Mouse (Mus musculus): ENCODE results near the gene Gpr84.

Gene Gpr84

DNA sequence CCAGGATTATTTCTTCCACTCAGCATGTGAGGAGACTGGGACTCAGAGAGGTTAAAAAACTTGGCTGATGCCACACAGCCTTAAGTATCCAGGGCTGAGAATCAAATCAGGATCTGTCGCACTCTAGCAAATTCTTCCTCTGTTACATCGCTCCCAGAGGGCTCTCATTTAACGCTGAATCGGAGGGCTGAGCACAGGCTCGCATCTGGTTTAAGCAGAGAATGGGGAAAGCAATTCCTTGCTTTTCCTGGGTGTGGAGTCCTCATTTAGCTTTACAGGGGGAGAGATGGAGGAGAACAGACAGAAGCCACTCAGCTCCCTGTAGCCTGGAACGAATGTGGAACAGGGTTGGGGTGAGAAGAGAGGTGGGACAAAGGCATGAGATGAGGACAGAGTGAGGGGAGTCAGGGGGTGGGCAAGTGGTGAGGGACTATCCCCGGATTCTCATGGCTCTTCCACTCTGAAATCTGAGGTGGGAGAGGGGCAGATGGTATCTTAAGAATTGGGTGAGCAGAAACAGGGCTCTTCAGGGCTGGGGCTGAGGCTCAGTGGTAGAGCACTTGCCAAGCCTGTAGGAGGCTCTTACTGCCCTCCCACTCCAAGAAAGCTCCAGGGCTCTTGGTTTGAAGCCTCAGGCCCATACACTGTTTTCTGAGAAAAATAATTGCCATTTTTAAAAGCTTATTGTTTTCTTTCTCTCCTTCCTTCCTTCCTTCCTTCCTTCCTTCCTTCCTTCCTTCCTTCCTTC, 25.2 kb upstream of the Gpr84 start:
- no peak for DNase-seq (ENCODE audit: low spot score in 2 of 2)

DNA sequence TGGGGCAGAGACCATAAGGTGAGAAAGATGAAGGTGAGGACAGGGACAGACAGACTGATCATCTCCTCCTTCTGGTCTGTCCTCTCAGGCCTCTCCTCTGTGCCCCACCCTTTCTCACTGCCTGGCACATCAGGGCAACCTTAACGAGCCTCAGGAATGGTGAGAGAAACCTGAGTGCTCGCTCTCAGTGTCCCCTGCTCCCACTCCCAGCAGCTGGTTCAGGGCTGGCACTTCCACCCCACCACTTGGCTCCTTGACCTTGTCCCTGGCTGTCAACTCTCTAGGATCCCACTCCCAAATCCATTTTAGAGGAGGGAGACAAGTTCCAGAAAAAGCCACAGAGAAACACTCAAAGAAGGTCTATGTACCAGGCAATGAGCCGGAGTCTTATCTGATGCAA, 24.6 kb upstream of the Gpr84 start:
- no peak for DNase-seq (ENCODE audit: low spot score in 2 of 2)

DNA sequence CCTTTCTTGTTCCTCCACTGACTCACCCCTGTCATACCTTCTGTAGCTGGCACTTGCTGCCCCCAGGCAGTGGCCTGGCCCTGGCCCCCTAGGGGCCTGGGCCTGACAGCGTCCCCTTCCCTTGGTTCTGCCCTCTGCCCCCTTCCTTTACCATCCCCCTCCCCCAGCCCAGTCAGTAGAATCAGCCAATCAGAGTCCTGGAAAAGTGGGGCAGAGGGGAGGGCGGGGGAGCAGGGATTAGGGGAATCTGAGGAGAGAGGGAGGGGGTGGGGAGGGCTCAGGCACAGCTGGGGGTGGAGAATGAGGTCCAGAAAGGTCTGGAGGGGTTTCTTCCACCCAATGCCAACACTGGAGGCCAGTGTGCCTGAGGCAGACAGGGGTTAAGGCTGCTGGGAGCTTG, 23.8 kb upstream of the Gpr84 start:
- DNase-seq (ENCODE audit: low spot score in 2 of 2) = no peak

DNA sequence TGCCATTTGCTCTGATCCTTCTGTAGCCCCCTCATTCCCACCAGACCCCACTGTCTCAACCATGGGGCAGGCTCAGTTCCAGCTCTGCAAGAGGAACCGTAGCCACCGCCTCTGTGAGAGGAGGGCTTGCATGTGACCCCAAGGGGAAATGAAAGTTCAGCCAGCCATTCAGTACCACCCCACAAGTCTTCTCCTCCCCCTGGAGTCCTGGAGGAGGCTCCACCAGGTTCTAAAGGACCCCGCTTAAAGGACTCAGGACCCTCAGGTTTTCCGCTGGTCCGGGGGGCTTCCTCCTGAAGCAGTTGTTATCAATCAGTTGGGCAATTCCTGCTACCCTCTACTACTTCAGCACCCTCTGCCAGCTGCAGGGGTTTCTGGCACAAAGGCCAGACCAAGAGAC, 23.3 kb upstream of the Gpr84 start:
- DNase-seq (ENCODE audit: low spot score in 2 of 2) = no peak

DNA sequence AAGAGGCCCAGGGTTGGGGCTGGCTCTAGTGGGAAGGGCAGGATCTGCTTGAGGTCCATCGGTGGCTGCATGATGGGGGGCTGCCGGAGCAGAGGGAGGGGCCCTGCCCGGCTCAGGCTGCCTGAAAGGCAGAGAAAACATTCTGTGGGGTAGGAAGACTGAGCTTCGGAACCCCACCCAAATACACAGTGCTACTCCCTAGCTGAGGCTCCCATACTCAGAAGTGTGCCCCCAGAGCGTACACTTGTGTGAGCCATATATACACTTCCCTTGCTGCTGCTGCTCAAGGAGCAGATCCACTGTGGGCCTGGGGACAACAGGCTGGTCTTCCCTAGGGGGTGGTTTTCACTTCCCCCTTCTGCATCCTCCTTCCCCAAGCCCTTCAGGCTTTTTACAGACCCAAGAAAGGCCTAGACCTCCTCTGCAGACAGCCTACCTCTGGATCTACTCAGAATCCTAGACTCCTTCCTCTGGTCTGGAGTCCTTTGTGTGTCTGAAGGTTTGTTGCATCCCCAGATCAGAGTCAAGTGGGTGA, 22.7 kb upstream of the Gpr84 start:
- DNase-seq (ENCODE audit: low spot score in 2 of 2) = no peak

DNA sequence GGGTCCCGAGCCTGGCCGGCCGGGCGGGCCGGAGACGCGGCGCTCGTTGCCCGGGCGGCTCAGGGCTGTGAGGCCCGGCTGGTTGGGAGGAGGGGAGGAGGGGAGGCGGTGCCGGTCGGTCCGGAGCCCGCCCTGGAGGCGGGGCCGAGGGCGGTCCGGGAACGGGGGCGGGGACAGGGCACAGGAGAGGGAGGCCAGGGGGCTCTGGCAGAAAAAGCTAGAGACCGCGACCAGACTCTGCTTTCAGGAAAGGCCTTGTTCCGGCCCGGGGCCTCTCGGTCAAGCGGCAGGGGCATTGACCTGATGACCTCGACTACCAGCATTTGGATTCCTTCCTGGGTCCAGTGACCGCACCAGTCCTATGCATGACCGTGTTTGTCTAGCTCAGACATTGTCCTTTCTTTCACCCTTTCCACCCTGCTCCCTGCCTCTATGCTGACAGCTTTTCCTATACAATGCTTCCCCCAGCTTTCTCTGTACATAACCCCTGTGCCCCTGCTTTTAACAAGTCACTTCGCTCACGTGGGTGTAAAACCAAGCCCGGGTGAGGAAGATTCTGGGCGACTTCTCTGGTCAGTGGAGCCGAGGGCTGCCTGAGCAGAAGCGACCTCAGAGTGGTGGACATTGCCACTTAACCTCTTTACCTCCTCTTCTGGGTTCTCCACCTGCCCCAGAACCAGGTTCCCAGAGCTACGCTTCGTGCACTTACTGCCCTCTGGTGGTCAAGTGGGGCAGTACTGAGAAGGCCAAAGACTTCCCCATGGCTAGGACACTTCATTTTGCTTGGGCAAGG, 13.2 kb upstream of the Gpr84 start:
- DNase-seq (ENCODE audit: low spot score in 2 of 2) = peak; percentile 72 to 74

DNA sequence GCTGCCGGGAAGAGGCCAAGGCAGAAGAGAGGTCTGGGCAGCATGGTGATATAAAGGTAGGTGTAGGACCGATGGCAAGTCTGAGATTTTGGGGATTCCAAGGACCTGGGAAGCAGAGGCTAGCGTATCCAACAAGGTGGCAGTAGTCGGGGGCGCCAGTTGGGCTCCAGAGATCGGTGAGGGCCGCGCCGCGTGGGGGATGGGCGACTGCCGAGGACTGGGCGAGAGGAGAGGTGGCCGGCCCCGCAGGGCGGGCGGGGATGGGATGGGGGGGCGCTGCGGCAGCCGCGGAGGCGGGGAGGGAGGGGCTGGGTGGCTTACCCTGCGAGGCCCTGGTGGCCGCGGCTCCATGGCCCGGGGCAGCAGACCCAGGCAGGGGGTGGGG, 12.7 kb upstream of the Gpr84 start:
- no peak for DNase-seq (ENCODE audit: low spot score in 2 of 2)

DNA sequence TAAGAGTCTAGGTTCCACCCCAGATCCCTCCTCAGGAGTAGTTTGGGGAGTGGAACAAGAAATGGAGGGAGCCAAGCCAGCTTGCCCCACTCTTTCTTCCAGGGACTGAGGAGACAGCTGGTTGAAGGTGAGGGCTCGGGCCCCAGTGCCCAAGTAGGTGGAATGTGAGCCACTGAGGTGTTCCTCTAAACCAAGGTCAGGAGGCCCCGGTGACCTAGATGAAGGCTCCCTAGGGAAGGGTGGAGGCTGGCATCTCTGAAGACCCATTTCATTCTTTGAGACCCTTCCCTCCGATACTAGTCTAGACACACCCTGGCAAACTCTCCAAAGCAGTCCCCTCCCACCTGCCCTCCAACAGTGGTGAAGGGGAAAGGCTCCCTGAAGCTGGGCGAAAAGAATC, 12.0 kb upstream of the Gpr84 start:
- DNase-seq (ENCODE audit: low spot score in 2 of 2) = no peak

DNA sequence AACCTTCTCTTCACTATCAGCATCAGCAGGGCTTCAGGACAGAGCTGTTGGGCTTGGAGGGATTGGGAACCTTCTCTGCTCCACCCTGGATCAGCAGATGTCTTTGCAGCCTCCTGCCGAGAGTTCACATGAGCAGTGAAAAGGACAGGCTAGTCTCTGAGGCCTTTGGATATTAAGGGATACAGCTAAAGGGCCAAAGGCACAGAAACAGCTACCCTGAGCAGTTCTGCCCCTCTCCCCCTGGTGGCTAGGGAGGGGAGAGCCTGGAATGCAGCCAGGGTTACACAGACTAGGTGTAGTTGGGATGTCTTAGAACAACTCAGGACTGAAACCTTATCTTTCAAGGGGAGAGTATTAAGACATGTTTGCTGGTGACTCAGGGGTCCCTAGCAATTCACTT, 10.7 kb upstream of the Gpr84 start:
- DNase-seq (ENCODE audit: low spot score in 2 of 2) = no peak

DNA sequence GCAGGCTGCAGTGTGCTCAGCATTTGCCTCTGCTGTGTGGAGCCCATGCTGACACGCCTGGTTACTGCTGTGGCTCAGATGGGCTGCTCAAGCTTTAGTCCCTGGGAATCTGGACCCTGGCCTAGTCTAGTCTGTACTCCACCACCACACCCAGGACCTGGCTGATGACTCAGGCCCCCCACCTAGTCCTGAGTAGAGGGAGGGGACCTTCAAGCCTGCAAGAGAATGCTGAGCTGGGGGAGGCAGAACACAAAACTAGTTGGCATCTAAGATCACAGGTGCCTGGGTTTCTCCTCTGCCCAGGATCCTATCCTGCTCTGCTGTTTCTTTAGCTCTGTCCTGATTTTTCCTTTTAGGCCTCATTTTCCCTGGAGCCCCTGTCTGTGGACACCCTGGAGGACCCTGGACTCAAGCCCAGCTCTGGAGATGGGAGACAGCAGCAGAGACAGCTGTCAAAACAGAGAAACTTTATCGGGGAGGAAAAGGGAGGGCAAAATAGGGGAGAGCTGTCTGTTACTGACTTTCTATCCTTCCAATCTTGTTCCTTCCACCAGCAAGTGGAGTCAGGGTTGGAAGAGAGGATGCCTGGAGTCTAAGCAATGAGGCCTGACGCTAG, 7.9 kb upstream of the Gpr84 start:
- no peak for DNase-seq (ENCODE audit: low spot score in 2 of 2)

DNA sequence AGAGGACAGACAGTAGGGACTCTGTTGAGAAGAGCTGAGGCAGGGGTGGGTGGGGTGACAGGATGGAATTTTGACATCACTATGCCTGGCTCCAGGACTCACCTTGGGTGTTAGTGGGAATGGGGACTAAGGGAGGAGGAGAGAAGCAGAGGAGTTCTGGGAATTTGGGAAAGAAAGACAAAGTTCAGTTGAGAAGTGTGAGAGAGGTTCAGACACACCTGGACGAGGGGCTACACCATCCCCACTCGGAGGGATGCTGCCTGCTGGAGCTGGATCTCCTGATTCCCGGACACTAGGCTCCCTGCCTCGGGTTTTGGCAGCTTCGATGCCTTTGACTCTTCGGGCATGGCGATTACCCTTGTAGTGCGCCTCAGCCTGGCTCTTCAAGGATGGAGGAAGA, 7.3 kb upstream of the Gpr84 start:
- no peak for DNase-seq (ENCODE audit: low spot score in 2 of 2)

DNA sequence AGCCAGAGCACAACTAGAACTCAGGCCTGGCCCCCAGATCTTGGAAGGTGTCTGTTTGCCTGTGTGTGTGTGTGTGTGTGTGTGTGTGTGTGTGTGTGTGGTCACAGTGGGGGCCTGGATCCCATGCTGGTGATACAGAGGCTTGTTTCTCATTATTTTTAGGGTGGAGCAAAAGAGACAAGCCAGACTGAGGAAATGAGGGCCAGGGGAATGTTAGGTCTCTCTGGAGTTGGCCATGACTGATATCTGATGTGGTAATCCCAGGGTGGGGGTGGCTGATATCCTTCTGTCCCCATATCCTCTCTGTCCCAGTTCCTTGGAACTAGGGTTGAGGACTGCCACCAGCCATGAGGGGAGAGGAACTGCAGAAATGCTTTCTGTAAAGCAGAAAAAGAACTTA, 6.7 kb upstream of the Gpr84 start:
- no peak for DNase-seq (ENCODE audit: low spot score in 2 of 2)

DNA sequence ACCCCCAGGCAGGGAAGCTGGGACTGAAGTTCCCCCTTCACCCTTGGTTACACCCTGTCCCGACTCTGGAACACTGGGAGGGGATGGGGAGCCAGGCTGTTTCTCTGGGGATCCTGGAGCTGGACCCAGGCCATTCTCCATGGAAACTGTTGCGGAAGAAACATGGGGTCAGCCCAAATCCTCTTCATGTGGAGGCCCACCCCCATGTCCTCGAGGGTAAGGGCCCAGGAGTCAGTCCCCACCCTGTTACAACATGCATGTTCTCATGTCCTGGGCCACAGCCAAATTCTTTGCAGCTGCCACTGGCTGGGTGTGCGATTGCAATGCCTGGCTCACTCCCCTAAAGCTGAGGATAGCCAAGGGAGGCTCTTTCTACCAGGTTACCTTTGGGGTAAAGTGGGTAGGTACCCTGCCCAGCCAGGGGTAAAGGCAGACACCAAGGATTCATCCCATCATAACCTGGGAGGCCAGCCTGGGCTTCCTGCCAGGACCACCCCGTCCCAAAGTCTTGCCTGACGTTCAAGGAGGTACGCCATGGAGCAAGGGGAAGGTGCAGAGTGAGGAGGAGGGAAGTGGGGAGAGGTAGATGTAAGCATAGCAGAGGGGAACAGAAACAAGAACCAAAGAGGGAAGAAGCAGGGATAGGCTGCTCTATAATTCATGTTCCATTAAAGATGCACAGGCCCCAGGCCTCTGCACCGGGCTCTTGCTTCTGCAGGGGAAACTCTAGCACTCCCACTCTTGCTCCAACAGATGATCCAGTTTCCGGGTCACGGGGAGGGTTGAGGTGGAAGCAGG, 5.8 kb upstream of the Gpr84 start:
- DNase-seq (ENCODE audit: low spot score in 2 of 2) = no peak

DNA sequence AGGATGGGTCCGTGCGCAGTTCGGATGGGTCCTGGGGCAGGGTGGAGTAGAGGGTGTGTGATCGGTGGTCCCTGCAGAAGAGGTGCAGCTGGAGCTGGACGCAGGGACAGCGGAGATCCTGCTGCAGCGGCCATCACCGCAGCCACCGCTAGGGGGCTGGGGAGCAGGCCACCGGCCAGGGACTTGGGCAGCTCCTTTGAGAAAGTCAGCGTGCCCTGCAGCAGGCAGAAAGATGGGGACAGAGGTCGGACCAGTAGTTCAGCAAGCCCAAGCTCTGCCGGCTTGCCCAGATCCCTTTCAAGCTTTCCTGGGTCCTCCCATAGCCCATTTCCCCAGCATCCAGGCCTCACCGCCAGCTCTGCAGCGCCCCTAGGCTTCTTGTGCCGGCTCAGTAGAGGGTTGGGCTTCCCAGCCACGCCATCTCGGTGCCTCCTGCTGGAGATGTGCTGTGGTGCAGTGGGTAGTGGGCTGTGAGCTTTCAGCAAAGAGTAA, 4.6 kb upstream of the Gpr84 start:
- DNase-seq (ENCODE audit: low spot score in 2 of 2) = no peak

DNA sequence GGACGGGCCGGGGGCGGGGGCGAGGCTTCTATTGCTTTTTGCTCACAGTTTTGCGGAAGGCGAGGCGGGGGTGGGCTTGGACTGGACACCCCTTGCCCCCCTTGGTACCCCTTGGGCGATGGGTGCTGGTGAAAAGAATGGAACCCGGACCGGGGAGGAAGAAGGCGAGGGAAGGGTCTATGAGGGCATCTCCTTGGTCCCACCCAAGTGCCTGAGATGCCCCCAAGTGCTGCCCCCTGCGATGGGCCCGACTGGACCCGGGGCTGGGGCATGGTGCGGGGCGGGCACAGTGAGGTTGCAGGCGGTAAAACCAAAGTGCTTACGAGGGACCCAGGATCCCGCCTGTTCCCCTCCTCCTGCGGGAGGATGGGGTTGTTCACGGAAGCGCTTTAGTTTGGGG, 3.8 kb upstream of the Gpr84 start:
- DNase-seq (ENCODE audit: low spot score in 2 of 2) = no peak

DNA sequence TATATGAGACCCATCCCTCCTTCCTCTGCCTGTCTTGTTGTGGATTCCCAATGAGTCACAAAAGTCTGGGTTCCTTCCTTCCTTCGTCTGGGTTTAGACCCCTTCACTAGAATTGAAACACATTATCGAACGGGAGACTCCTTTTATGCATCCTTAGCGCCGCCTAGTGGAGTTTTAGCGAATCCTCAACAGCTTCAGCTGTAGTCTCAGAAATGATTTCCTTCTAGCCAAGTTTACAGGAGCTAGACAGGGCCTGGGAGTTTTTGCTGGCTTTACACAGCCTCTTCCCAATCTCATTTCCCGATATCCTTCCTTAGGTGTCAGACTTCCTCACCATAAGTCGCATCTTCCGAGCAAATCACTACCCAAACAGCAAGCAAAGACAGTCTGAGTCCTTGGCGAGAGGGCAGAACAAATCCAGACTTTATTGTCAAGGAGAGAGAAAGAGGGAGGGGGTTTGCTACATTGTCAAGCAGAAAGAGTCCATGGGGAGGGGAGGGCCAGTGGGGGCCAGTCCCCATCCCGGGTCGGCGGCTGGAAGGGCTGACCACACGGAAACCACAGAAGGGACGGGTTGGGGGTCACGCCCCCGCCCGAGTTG, 3.2 kb upstream of the Gpr84 start:
- peak in 1 of 2 experiments; percentile 77 for DNase-seq (ENCODE audit: low spot score in 2 of 2)

DNA sequence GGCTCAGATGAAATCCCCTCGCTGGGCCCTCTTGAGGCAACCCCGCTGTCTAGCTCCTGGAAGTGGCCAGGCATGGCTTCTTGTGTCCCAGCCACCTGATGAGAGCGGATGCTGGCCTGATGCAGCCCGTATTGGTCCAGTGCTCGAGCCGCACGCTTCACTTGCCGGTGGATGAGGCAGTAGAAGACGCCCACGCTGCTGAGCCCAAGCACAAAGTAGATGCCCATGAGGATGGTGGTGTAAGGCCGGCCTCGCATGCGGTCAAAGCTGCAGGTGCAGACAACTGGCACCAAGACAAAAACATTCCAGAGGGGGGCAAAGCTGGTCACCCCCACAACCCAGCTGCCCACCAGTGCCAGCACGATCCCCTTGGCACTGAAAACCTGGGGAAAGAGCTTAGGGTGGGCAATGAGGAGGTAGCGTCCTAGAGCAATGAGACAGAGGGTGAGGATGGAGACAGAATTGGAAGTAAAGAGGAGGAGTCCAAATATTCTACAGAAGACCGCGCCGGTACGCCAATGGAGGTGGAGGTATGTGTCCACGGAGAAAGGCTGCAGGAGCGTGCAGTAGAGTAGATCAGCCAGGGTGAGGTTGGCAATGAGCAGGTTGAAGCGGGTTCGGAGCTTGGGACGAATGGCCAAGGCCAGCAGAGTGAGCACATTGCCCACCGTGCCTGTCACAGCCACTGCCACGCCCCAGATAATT, 1.4 kb downstream of the Gpr84 start:
- no peak for DNase-seq (ENCODE audit: low spot score in 2 of 2)

DNA sequence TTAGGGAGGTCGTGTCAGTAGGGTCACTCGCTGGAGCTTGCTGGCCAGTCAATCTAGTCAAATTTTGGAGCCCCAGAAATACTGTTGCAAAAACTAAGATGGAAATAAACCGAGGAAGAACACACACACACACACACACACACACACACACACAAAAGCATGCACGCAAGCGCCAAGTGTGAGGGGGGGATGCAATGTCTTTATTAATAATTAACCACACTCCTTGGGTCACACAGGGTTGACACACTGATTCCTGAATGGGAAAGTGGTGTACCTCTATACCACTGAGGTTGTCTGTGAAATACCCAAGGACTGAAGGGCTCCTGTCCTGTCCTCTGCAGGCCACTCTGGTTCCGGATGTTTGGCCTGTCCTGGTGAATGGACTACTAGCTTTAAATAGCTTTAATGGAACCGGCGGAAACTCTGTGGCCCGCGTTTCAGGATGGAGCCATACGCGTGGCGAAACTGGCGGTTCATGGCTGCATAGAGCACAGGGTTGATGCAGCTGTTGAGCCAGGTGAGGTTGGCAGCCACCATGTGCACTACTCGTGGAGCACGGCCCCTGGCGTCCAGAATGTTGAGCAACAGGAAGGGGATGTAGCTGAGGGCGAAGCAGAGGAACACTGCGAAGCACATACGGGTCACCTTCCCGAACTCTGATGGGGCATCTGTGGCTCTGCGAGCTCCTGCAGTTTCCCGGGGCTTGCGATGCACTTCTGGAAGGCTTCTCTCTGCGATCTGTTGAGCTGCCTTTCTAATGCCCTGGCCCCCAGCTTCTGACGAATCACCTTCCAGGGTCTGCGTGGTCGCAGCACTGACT, 2.1 kb downstream of the Gpr84 start:
- no peak for DNase-seq (ENCODE audit: low spot score in 2 of 2)

DNA sequence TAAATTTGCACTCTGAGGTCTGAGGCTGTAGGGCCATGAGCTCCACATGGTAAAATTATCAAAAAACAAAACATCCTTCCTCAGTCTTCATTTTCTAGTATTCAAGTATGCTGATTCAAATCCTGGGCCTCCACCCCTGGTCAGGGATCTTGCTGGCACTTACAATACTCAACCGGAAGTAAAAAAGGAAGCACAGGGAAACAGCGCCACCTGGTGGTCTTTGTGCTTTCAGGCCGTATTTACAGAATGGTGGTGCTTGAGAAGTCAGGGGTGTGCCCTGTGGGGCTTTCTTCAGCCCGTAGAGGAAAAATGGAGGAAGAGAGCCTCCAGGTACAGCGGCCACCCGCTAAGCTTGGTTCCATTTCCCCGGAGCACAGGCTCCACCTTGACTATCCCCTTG, 3.3 kb downstream of the Gpr84 start:
- peak; percentile 94 to 97 for DNase-seq (ENCODE audit: low spot score in 2 of 2)

Measured in frontal cortex, postnatal 36 days (tissue).